Mouse (Mus musculus): Measurements from ENCODE around the gene Isx.

- TF ChIP-seq CTCF (IDR thresholded peaks at IDR 0.05; ENCODE audit: insufficient read depth, low read length) (no peak), POLR2A (IDR thresholded peaks at IDR 0.05; ENCODE audit: borderline replicate concordance, extremely low read depth, low read depth, low read length) (no peak)
Observed at GRCm38 (mm10) chr8:74872940-74873339, at the start of gene Isx.
